Mouse (Mus musculus) erythroblast, embryonic 14.5 days (primary cell): Measurements from ENCODE around the gene St3gal3.

Experiments used
- GATA1 ChIP-seq: IDR thresholded peaks from 2 replicates; pipeline ENCODE4 v1.6.1; 2012; ENCODE audit warnings: low read length, inconsistent platforms, mixed read lengths
- TAL1 ChIP-seq: IDR thresholded peaks from 3 replicates; pipeline ENCODE4 v1.6.1; 2012; ENCODE audit warnings: low read length, inconsistent platforms, mixed read lengths

DNA sequence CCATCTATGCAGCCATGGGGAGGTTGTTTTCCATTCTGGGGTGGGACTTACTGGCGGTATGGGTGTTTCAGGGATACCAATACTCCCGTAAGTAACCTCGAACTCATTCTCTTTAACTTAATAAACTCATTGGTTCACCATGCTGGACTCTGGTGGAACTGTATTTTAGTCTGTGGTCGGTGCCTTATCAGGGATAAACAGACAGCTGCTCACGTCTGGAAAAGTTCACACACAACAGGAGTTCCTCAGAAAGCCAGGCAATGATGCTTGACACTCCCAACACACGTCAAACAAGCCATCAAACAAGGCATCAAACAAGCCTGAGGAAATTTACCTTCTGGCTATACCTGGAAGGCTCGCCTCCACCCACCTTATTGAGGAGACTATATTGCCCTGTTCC, 19.6 kb downstream of the St3gal3 start:
- TF ChIP-seq TAL1: no peak
- no peak for TF ChIP-seq GATA1
